Mouse (Mus musculus) liver, embryonic 11.5 days (tissue): ENCODE data around the gene Fa2h. TPM values are rescaled to one million over a fixed set of nuclear protein-coding genes. Genes with fewer than 3 reads are reported as not detected.
"Not testable (repeated sequence)": the region's sequence is repeated elsewhere in the genome, so short reads cannot be mapped to it uniquely, and the experiment has no call there.

Experiments
- ATAC-seq: fragments of 200-750 bp; cut with Nextera tagmentation; replicated peaks from 2 replicates; pipeline ENCODE4 v1.8.0; 2017; ENCODE audit warnings: moderate number of reproducible peaks, mild to moderate bottlenecking, moderate TSS enrichment, moderate library complexity; ENCODE audit not compliant: low FRiP score
- DNase-seq: peaks from one replicate; pipeline ENCODE4 v3.0.0-alpha.2; 2017; ENCODE audit warnings: low spot score
- H3K27ac ChIP-seq: fragments of 300-500 bp; sonication (generic); 2 replicates; pipeline ENCODE4 v1.5.1; 2014; ENCODE audit warnings: mild to moderate bottlenecking, low read depth, low read length, control low read depth
- H3K27me3 ChIP-seq: fragments of 300-500 bp; sonication (generic); replicated peaks from 2 replicates; pipeline ENCODE4 v1.6.1; 2014; ENCODE audit warnings: low read length, mixed read lengths; ENCODE audit not compliant: control insufficient read depth, insufficient read depth
- H3K36me3 ChIP-seq: fragments of 300-500 bp; sonication (generic); 2 replicates; pipeline ENCODE4 v1.6.1; 2014; ENCODE audit warnings: mild to moderate bottlenecking, low read length, moderate library complexity, mixed read lengths; ENCODE audit not compliant: control insufficient read depth, insufficient read depth
- H3K4me1 ChIP-seq: fragments of 300-500 bp; sonication (generic); replicated peaks from 2 replicates; pipeline ENCODE4 v1.6.1; 2014; ENCODE audit warnings: low read length, mixed read lengths; ENCODE audit not compliant: control insufficient read depth, insufficient read depth
- H3K4me2 ChIP-seq: fragments of 300-500 bp; sonication (generic); 2 replicates; pipeline ENCODE4 v1.6.1; 2014; ENCODE audit warnings: mild to moderate bottlenecking, control low read depth, moderate library complexity
- H3K4me3 ChIP-seq: fragments of 300-500 bp; sonication (generic); 2 replicates; pipeline ENCODE4 v1.5.1; 2014; ENCODE audit warnings: low read depth, low read length, control low read depth
- H3K9ac ChIP-seq: fragments of 300-500 bp; sonication (generic); 2 replicates; pipeline ENCODE4 v1.6.1; 2014; ENCODE audit warnings: low read depth, low read length, control low read depth
- H3K9me3 ChIP-seq: fragments of 300-500 bp; sonication (generic); 2 replicates; pipeline ENCODE4 v1.6.1; 2016; ENCODE audit warnings: low read length, inconsistent platforms, mixed read lengths; ENCODE audit not compliant: control insufficient read depth
- WGBS: fragments of 180-500 bp; shearing (Covaris S2); extraction: QIAGEN DNeasy Blood & Tissue Kit; methylation state at CpG from one replicate; pipeline ENCODE4 v1.1.7; 2014; 5-methylcytosine and 5-hydroxymethylcytosine counted together
- polyA plus RNA-seq: library from polyadenylated mRNA; unstranded; fragments of >200 nt; fragmentation: Nextera tagmentation; extraction: Ambion mirVana; gene quantifications from 2 replicates; pipeline ENCODE4 v1.2.1, GENCODE M21; 2014

Gene Fa2h
- polyA plus RNA-seq, 1 experiment from 2014 or later, result not detected

DNA sequence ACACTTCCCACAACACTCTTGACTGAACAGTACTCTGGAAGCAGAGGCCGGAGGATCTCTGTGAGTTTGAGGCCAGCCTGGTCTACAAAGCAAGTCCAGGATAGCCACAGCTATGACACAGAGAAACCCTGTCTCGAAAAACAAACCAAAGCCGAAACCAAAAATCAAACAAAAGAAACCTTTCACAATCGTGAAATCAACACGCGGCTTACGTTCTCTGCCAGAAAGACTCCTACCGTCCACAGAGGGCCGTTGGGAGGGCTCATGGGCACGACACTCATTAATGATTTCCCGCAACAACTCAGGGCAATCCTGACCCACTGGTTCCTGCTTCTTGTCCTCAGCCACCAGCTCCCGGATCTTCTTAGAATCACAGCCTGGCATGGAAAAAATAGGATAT lies 78.9 kb downstream of the Fa2h start:
- 88% methylated on average over 12 of the region's 12 CpGs for WGBS
- H3K4me3 ChIP-seq, result no peak overlapping the region
- no peak overlapping the region for H3K27ac ChIP-seq
- ATAC-seq (no peak), DNase-seq (no peak)
- peaks cover 5% of the 10 kb centered on the region; the same call in 1 of the 2 replicates for H3K4me1 ChIP-seq
- no peak overlapping the region for H3K9ac ChIP-seq
- H3K36me3 ChIP-seq, result no peaks in the 10 kb centered on the region
- no peak overlapping the region for H3K4me2 ChIP-seq
- H3K9me3 ChIP-seq, result no peaks in the 10 kb centered on the region
- no peaks in the 10 kb centered on the region for H3K27me3 ChIP-seq

GRCm38 (mm10) chr8:111313961-111314360 lies 79.7 kb downstream of the Fa2h start:
- H3K9ac ChIP-seq, ATAC-seq, H3K27ac ChIP-seq, H3K9me3 ChIP-seq, DNase-seq, H3K4me2 ChIP-seq, H3K36me3 ChIP-seq, H3K4me1 ChIP-seq, H3K4me3 ChIP-seq, H3K27me3 ChIP-seq: not testable (repeated sequence)
- 91% methylated on average over 6 of the region's 6 CpGs for WGBS

DNA sequence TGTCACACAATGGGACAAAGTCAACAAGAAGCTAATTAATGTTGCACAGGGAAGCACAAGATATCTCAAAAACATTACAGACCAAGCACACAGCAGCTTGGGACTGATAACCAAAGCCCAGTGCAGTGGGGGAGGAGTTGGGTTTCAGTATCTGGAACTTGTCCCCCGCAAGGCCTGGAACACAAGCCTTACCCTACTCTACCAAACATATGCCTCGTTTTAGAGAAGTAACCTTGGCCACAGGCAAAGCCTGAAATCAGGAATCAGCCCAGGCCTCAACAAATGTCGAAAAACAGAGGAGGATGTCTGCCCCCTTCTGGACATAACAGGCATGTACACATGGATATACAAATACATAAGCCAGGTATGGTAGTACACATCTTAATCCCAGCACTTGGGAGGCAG lies 80.9 kb downstream of the Fa2h start:
- DNase-seq (peak; percentile 38), ATAC-seq (peak; percentile 98)
- Histone ChIP-seq H3K9me3 (no peaks in the 10 kb centered on the region), H3K4me1 (peaks cover 5% of the 10 kb centered on the region; the same call in 1 of the 2 replicates), H3K27me3 (no peaks in the 10 kb centered on the region), H3K9ac (no peak overlapping the region), H3K27ac (peak overlapping the region; percentile 41; the same call in 1 of the 2 replicates), H3K36me3 (no peaks in the 10 kb centered on the region), H3K4me2 (no peak overlapping the region), H3K4me3 (no peak overlapping the region)
- 29% methylated on average over 3 of the region's 3 CpGs for WGBS

DNA sequence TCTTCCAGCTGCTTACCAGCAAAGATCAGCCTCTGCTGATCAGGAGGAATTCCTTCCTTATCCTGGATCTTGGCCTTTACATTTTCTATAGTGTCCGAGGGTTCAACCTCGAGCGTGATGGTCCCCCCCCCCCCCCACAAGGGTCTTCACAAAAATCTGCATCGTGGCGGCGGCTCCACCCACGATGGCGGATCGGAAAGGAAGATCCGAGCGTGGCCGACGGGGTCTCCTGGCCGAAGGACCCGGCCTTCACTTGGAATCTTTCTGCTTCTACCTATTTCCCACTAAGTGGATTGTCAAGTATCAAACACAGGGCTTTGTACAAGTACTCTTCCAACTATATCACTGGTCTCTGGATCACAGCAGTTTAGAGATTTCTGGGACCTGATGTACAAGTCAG lies 83.6 kb downstream of the Fa2h start:
- not testable (repeated sequence) for H3K4me2 ChIP-seq, DNase-seq, H3K27me3 ChIP-seq, H3K4me1 ChIP-seq, H3K36me3 ChIP-seq, ATAC-seq, H3K9me3 ChIP-seq, H3K27ac ChIP-seq, H3K9ac ChIP-seq, H3K4me3 ChIP-seq
- WGBS, result 93% methylated on average over 15 of the region's 15 CpGs

GRCm38 (mm10) chr8:111305031-111305730 lies 88.4 kb downstream of the Fa2h start:
- 40% methylated on average over 5 of the region's 5 CpGs for WGBS
- Histone ChIP-seq H3K9me3 (no peaks in the 10 kb centered on the region), H3K36me3 (no peaks in the 10 kb centered on the region), H3K9ac (no peak overlapping the region), H3K4me3 (no peak overlapping the region), H3K4me1 (no peaks in the 10 kb centered on the region), H3K4me2 (no peak overlapping the region), H3K27me3 (no peaks in the 10 kb centered on the region), H3K27ac (no peak overlapping the region)
- DNase-seq, result no peak
- no peak for ATAC-seq

DNA sequence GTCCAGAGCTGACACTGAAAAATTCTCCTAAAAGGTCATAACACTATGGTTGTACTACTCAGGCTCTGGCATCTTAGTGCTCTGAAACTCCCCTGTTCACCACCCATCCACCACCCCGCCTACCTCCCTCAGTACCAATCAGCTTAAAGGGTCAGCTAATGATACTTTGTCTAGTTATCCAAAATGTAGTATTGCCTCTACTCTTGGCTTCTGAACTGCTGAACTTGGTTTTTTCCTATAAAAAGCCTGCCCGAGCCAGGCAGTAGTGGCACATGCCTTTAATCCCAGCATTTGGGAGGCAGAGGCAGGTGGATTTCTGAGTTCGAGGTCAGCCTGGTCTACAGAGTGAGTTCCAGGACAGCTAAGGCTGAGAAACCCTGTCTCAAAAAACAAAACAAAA lies 89.3 kb downstream of the Fa2h start:
- no peak for ATAC-seq
- Histone ChIP-seq H3K4me3 (no peak overlapping the region), H3K9ac (no peak overlapping the region), H3K9me3 (no peaks in the 10 kb centered on the region), H3K27me3 (no peaks in the 10 kb centered on the region), H3K4me2 (no peak overlapping the region), H3K36me3 (no peaks in the 10 kb centered on the region), H3K27ac (no peak overlapping the region), H3K4me1 (no peaks in the 10 kb centered on the region)
- WGBS, result 85% methylated on average over 3 of the region's 3 CpGs
- DNase-seq, result no peak

GRCm38 (mm10) chr8:111303076-111303803 lies 90.4 kb downstream of the Fa2h start:
- H3K36me3 ChIP-seq, H3K4me2 ChIP-seq, H3K4me1 ChIP-seq, ATAC-seq, H3K27ac ChIP-seq, H3K27me3 ChIP-seq, H3K9me3 ChIP-seq, H3K9ac ChIP-seq, H3K4me3 ChIP-seq, DNase-seq: not testable (repeated sequence)
- WGBS, result 78% methylated on average over 5 of the region's 5 CpGs

DNA sequence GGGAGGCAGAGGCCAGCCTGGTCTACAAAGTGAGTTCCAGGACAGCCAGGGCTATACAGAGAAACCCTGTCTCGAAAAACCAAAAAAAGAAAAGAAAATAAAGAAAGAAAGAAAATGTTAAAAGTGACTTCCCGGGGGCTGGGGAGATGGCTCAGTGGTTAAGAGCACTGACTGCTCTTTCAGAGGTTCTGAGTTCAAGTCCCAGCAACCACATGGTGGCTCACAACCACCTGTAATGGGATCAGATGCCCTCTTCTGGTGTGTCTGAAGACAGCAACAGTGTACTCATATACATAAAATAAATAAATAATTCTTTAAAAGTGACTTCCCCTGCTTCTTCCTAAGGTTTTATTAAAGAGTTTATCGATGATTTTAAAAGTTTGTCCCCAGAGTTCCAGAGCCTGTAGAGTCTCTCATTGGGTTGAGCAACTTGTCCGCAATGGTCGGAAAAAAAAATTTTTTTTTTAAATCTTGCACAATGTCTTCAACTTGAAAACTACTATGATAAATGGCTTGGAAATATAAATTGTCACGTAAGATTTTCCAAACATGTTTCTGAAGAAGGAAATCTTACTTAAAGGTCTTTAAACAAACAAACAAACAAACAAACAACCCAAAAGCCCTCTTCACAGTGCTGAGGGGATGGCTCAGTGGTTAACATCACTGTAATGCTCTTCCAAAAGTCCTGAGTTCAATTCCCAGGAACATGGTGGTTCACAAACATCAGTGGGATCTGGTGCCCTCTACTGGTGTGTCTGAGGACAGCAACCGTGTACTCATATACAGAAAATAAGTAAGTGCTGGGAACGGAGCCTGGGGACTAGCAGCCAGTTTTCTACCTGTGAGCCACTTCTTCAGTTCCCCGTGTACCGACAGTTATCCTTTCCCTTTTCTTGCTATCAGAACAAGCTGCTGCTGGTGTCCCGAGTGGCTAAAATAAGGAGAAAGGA lies 92.8 kb downstream of the Fa2h start:
- Histone ChIP-seq H3K9ac (peak overlapping the region; percentile 64), H3K27me3 (no peaks in the 10 kb centered on the region), H3K4me1 (peaks cover 13% of the 10 kb centered on the region), H3K9me3 (no peaks in the 10 kb centered on the region), H3K4me3 (peak overlapping the region; percentile 91), H3K27ac (peak overlapping the region; percentile 86), H3K36me3 (peaks cover 8% of the 10 kb centered on the region; the same call in 1 of the 2 replicates), H3K4me2 (peak overlapping the region; percentile 54)
- ATAC-seq (peak; percentile 6; the same call in 1 of the 2 replicates), DNase-seq (no peak)
- WGBS, result 62% methylated on average over 11 of the region's 11 CpGs
